In genomic region chr3:94960322-94960721, GRCm38 (mm10) we compare ENCODE assay signal across 24 mouse cellular contexts. TPM values are rescaled to one million over a fixed set of nuclear protein-coding genes. Genes with fewer than 3 reads are reported as not detected.
DNase-seq lines count a peak whose midpoint lies in the region; ATAC-seq and TF ChIP-seq lines count a peak whose summit lies in the region.
"Had no signal": no experiment of that assay in that cellular context is flagged by ENCODE, and none has a peak within 500 bp of the region (broad histone marks: within the 10 kb centered on the region; RNA-seq: fewer than 3 reads in every experiment).

No protein-coding gene starts in this region.

- no peak overlapping the region for H3K4me3 ChIP-seq in midbrain, embryonic 13.5 days (replicated peaks)
- no peak overlapping the region for H3K4me3 ChIP-seq in midbrain, embryonic 10.5 days
- no peak overlapping the region for H3K4me3 ChIP-seq in ES-Bruce4 (ENCODE audit: low read depth, low read length)
- no peak overlapping the region for H3K4me3 ChIP-seq in embryonic fibroblast, embryonic 13.5 days (ENCODE audit: insufficient read depth, low read length)
- H3K4me3 ChIP-seq in cerebellum, adult 2 months (replicated peaks; ENCODE audit: insufficient read depth, low read depth, low read length) = no peak overlapping the region
- H3K4me3 ChIP-seq: embryonic facial prominence, embryonic 10.5 days; forebrain, embryonic 10.5 days; hindbrain, embryonic 15.5 days; kidney, embryonic 15.5 days; limb, embryonic 12.5 days; midbrain, embryonic 12.5 days; stomach, embryonic 15.5 days had no signal

- WGBS in midbrain, embryonic 13.5 days = 46% methylated on average over 5 of the region's 5 CpGs
- WGBS in midbrain, embryonic 10.5 days = 59% methylated on average over 5 of the region's 5 CpGs
- WGBS in cerebellum, adult 2 months = 46% methylated on average over 5 of the region's 5 CpGs

- TF ChIP-seq POLR2A in ES-Bruce4 (IDR thresholded peaks at IDR 0.05; ENCODE audit: insufficient read depth, low read length) = no peak
- peak; percentile 23; the same call in 1 of the 2 replicates for TF ChIP-seq POLR2A in embryonic fibroblast, embryonic 13.5 days (IDR thresholded peaks at IDR 0.05; ENCODE audit: low read depth, low read length)
- TF ChIP-seq POLR2A in cerebellum, adult 2 months (IDR thresholded peaks at IDR 0.05; ENCODE audit: borderline replicate concordance, insufficient read depth, low read length) = no peak

- peak; percentile 62; the same call in 1 of the 2 replicates for TF ChIP-seq EP300 in ES-Bruce4 (IDR thresholded peaks at IDR 0.05; ENCODE audit: insufficient read depth, low read depth, low read length)

- DNase-seq in gastrocnemius, postnatal 10 days = peak; percentile 10
- no peak for DNase-seq in gastrocnemius, postnatal 4 days (ENCODE audit: low spot score in 2 of 2)
- no peak for DNase-seq in midbrain, embryonic 10.5 days (ENCODE audit: low spot score)
- no peak for DNase-seq in cerebellum, adult 2 months
- DNase-seq: adrenal gland, postnatal 10 days; cerebellum, adult 9-10 months; kidney, postnatal 36 days; liver, postnatal 0 days; lung, postnatal 14 days had no signal

- no peaks in the 10 kb centered on the region for H3K9me3 ChIP-seq in midbrain, embryonic 13.5 days
- no peaks in the 10 kb centered on the region for H3K9me3 ChIP-seq in midbrain, embryonic 10.5 days (replicated peaks)
- H3K9me3 ChIP-seq in ES-Bruce4 (replicated peaks; ENCODE audit: control insufficient read depth, insufficient read depth, low read length, poor library complexity, severe bottlenecking) = no peaks in the 10 kb centered on the region
- H3K9me3 ChIP-seq: embryonic facial prominence, embryonic 10.5 days; forebrain, embryonic 10.5 days; hindbrain, embryonic 15.5 days; kidney, embryonic 15.5 days; limb, embryonic 12.5 days; midbrain, embryonic 12.5 days; stomach, embryonic 15.5 days had no signal

- 0 out of 2 replicates have a peak overlapping the region, but pooled peaks have one; percentile 45 for H3K27ac ChIP-seq in midbrain, embryonic 13.5 days
- no peak overlapping the region for H3K27ac ChIP-seq in midbrain, embryonic 10.5 days (replicated peaks)
- peak overlapping the region; percentile 73 for H3K27ac ChIP-seq in ES-Bruce4 (ENCODE audit: insufficient read depth, low read length)
- no peak overlapping the region for H3K27ac ChIP-seq in embryonic fibroblast, embryonic 13.5 days (ENCODE audit: insufficient read depth, low read length)
- H3K27ac ChIP-seq in cerebellum, adult 2 months (ENCODE audit: insufficient read depth, low read length) = no peak overlapping the region; the same call in 1 of the 2 replicates
- H3K27ac ChIP-seq: embryonic facial prominence, embryonic 10.5 days; forebrain, embryonic 10.5 days; hindbrain, embryonic 15.5 days; kidney, embryonic 15.5 days; limb, embryonic 12.5 days; midbrain, embryonic 12.5 days; stomach, embryonic 15.5 days had no signal

- peaks cover 39% of the 10 kb centered on the region for H3K36me3 ChIP-seq in midbrain, embryonic 13.5 days
- H3K36me3 ChIP-seq in midbrain, embryonic 10.5 days = peaks cover 39% of the 10 kb centered on the region
- peaks cover 31% of the 10 kb centered on the region for H3K36me3 ChIP-seq in ES-Bruce4 (ENCODE audit: control insufficient read depth, insufficient read depth, low read length, poor library complexity, severe bottlenecking)

- no peak for ATAC-seq in midbrain, embryonic 13.5 days
- ATAC-seq: CD4-positive, CD25-positive, alpha-beta regulatory T cell, adult 4 months; forebrain, embryonic 16.5 days; intestine, embryonic 16.5 days; liver, postnatal 0 days had no signal

- H3K4me2 ChIP-seq in midbrain, embryonic 13.5 days (replicated peaks) = no peak overlapping the region
- H3K4me2 ChIP-seq: heart, embryonic 11.5 days; hindbrain, embryonic 15.5 days; kidney, embryonic 15.5 days; limb, embryonic 12.5 days; liver, embryonic 11.5 days; midbrain, embryonic 12.5 days; stomach, embryonic 15.5 days had no signal

- TF ChIP-seq CTCF in ES-Bruce4 (IDR thresholded peaks at IDR 0.05; ENCODE audit: low read depth, low read length) = no peak
- no peak for TF ChIP-seq CTCF in embryonic fibroblast, embryonic 13.5 days (IDR thresholded peaks at IDR 0.05; ENCODE audit: borderline replicate concordance, insufficient read depth, low read length)
- TF ChIP-seq CTCF in cerebellum, adult 2 months (IDR thresholded peaks at IDR 0.05; ENCODE audit: borderline replicate concordance, insufficient read depth, low read depth, low read length) = no peak

- H3K9ac ChIP-seq in midbrain, embryonic 13.5 days (replicated peaks) = peak overlapping the region; percentile 16; the same call in 1 of the 2 replicates
- no peak overlapping the region for H3K9ac ChIP-seq in ES-Bruce4 (ENCODE audit: low read depth, poor library complexity, severe bottlenecking)
- H3K9ac ChIP-seq: hindbrain, embryonic 15.5 days; kidney, embryonic 15.5 days; limb, embryonic 12.5 days; liver, postnatal 0 days; midbrain, embryonic 12.5 days; stomach, embryonic 15.5 days had no signal

- H3K27me3 ChIP-seq in midbrain, embryonic 13.5 days = no peaks in the 10 kb centered on the region
- no peaks in the 10 kb centered on the region for H3K27me3 ChIP-seq in midbrain, embryonic 10.5 days (ENCODE audit: low read depth, poor library complexity, severe bottlenecking)
- H3K27me3 ChIP-seq in ES-Bruce4 (ENCODE audit: control insufficient read depth, insufficient read depth, low read length, poor library complexity, severe bottlenecking) = no peaks in the 10 kb centered on the region
- no peaks in the 10 kb centered on the region for H3K27me3 ChIP-seq in cerebellum, adult 2 months (ENCODE audit: control insufficient read depth, insufficient read depth, low read length)
- H3K27me3 ChIP-seq: hindbrain, embryonic 15.5 days; kidney, embryonic 15.5 days; limb, embryonic 12.5 days; midbrain, embryonic 12.5 days; stomach, embryonic 15.5 days had no signal

- H3K4me1 ChIP-seq in midbrain, embryonic 13.5 days (replicated peaks) = peaks cover 10% of the 10 kb centered on the region
- peaks cover 4% of the 10 kb centered on the region for H3K4me1 ChIP-seq in midbrain, embryonic 10.5 days
- peaks cover 3% of the 10 kb centered on the region for H3K4me1 ChIP-seq in ES-Bruce4 (ENCODE audit: control insufficient read depth, insufficient read depth, low read length)
- no peaks in the 10 kb centered on the region for H3K4me1 ChIP-seq in embryonic fibroblast, embryonic 13.5 days (ENCODE audit: control insufficient read depth, insufficient read depth, low read length)
- H3K4me1 ChIP-seq in cerebellum, adult 2 months (ENCODE audit: control insufficient read depth, insufficient read depth, low read length) = peaks cover 3% of the 10 kb centered on the region; the same call in 1 of the 2 replicates

RNA-seq across cellular contexts. Expression of gene Rfx5, which starts 6.4 kb away (rescaled TPM):
- 10 to 100 TPM in 1 of 2 experiments, 1 to 10 TPM in 1; 7.6 to 11.5 TPM for total RNA-seq in gastrocnemius, postnatal 10 days (2021)
- 10 to 100 TPM; 14.7 to 16.8 TPM for total RNA-seq in gastrocnemius, postnatal 4 days (2021)
- polyA plus RNA-seq in midbrain, embryonic 13.5 days (2015; fragmentation: Nextera tagmentation; extraction: Ambion mirVana) = 5.0 and 5.2 TPM in 2 replicates
- polyA plus RNA-seq in midbrain, embryonic 10.5 days (2016; fragmentation: Nextera tagmentation; extraction: Ambion mirVana) = 4.9 and 5.1 TPM in 2 replicates
- polyA plus RNA-seq in ES-Bruce4 (2011; ENCODE audit: insufficient read depth, insufficient read length, low read depth, missing spikeins) = 24.8 and 25.1 TPM in 2 replicates
- 22.6 and 24.2 TPM in 2 replicates for polyA plus RNA-seq in embryonic fibroblast, embryonic 13.5 days (2011; ENCODE audit: insufficient read length, low read depth, missing spikeins)
- 30.1 and 36.1 TPM in 2 replicates for polyA plus RNA-seq in cerebellum, adult 2 months (2012; rRNA removed)

RNA-seq across cellular contexts. Expression of gene Pi4kb, which starts 14.2 kb away (rescaled TPM):
- total RNA-seq in gastrocnemius, postnatal 10 days (2021) = 10 to 100 TPM; 31.0 to 32.7 TPM
- 10 to 100 TPM; 47.5 to 49.3 TPM for total RNA-seq in gastrocnemius, postnatal 4 days (2021)
- 24.7 and 25.3 TPM in 2 replicates for polyA plus RNA-seq in midbrain, embryonic 13.5 days (2015; fragmentation: Nextera tagmentation; extraction: Ambion mirVana)
- polyA plus RNA-seq in midbrain, embryonic 10.5 days (2016; fragmentation: Nextera tagmentation; extraction: Ambion mirVana) = 21.4 and 24.9 TPM in 2 replicates
- 11.3 and 12.8 TPM in 2 replicates for polyA plus RNA-seq in ES-Bruce4 (2011; ENCODE audit: insufficient read depth, insufficient read length, low read depth, missing spikeins)
- 32.1 and 35.9 TPM in 2 replicates for polyA plus RNA-seq in embryonic fibroblast, embryonic 13.5 days (2011; ENCODE audit: insufficient read length, low read depth, missing spikeins)
- 68.4 and 68.9 TPM in 2 replicates for polyA plus RNA-seq in cerebellum, adult 2 months (2012; rRNA removed)

RNA-seq across cellular contexts. Expression of gene Selenbp1, which starts 27.5 kb away (rescaled TPM):
- 1 to 10 TPM; 8.3 to 8.6 TPM for total RNA-seq in gastrocnemius, postnatal 10 days (2021)
- total RNA-seq in gastrocnemius, postnatal 4 days (2021) = 10 to 100 TPM; 14.8 to 15.4 TPM
- 7.7 and 9.0 TPM in 2 replicates for polyA plus RNA-seq in midbrain, embryonic 13.5 days (2015; fragmentation: Nextera tagmentation; extraction: Ambion mirVana)
- 4.1 and 4.2 TPM in 2 replicates for polyA plus RNA-seq in midbrain, embryonic 10.5 days (2016; fragmentation: Nextera tagmentation; extraction: Ambion mirVana)
- 0.68 and 1.3 TPM in 2 replicates for polyA plus RNA-seq in ES-Bruce4 (2011; ENCODE audit: insufficient read depth, insufficient read length, low read depth, missing spikeins)
- polyA plus RNA-seq in embryonic fibroblast, embryonic 13.5 days (2011; ENCODE audit: insufficient read length, low read depth, missing spikeins) = 1.6 and 4.5 TPM in 2 replicates
- 12.5 and 15.4 TPM in 2 replicates for polyA plus RNA-seq in cerebellum, adult 2 months (2012; rRNA removed)

RNA-seq across cellular contexts. Expression of gene Zfp687, which starts 54.9 kb away (rescaled TPM):
- 10 to 100 TPM; 20.2 to 22.6 TPM for total RNA-seq in gastrocnemius, postnatal 10 days (2021)
- 10 to 100 TPM; 29.6 to 34.7 TPM for total RNA-seq in gastrocnemius, postnatal 4 days (2021)
- 26.2 and 28.1 TPM in 2 replicates for polyA plus RNA-seq in midbrain, embryonic 13.5 days (2015; fragmentation: Nextera tagmentation; extraction: Ambion mirVana)
- polyA plus RNA-seq in midbrain, embryonic 10.5 days (2016; fragmentation: Nextera tagmentation; extraction: Ambion mirVana) = 40.0 and 42.2 TPM in 2 replicates
- 37.7 and 56.5 TPM in 2 replicates for polyA plus RNA-seq in ES-Bruce4 (2011; ENCODE audit: insufficient read depth, insufficient read length, low read depth, missing spikeins)
- 18.4 and 20.2 TPM in 2 replicates for polyA plus RNA-seq in embryonic fibroblast, embryonic 13.5 days (2011; ENCODE audit: insufficient read length, low read depth, missing spikeins)
- polyA plus RNA-seq in cerebellum, adult 2 months (2012; rRNA removed) = 40.9 and 43.8 TPM in 2 replicates

Comparison
In these comparisons a context has a peak if more than half of its experiments do, and no peak if none do; other contexts are left out.
1. H3K27ac ChIP-seq: peak in midbrain, embryonic 13.5 days (single experiment) and ES-Bruce4 (single experiment); none in midbrain, embryonic 10.5 days (single experiment), embryonic fibroblast, embryonic 13.5 days (single experiment) and cerebellum, adult 2 months (single experiment).